Mouse (Mus musculus): ENCODE measurements around the gene Zc3h7b. TPM values are rescaled to one million over a fixed set of nuclear protein-coding genes. Genes with fewer than 3 reads are reported as not detected.
"Not testable (repeated sequence)": the region's sequence is repeated elsewhere in the genome, so short reads cannot be mapped to it uniquely, and the experiment has no call there.

The Zc3h7b gene
- polyA plus RNA-seq, 1 experiment from 2014 or later = 43.9 TPM

DNA sequence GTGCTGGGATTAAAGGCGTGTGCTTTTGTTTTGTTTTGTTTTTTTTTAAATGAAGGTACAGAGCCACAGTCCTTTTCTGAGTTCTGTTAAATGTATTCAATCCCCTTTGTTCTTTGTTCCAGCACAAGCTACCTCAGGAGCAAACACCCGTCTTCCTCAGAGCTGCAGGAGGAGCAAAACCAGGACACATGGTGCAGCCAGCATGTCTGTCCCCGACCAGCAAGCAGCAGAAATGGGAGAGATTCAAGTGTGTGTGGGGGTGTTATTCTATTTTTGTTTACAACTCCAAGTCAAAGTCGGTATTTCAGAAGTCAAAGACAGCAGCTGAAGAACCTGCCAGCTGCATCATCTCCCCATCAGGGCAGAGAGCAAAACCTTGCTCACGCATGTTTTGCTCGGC, 31.1 kb upstream of the Zc3h7b start:
- no peak overlapping the region for H3K27ac ChIP-seq (replicated peaks)
- 87% methylated on average over 6 of the region's 6 CpGs for WGBS
- no peak overlapping the region for H3K4me2 ChIP-seq
- H3K27me3 ChIP-seq = no peaks in the 10 kb centered on the region
- no peak for ATAC-seq (ENCODE audit: low read depth)
- no peaks in the 10 kb centered on the region for H3K9me3 ChIP-seq
- H3K9ac ChIP-seq = no peak overlapping the region
- H3K36me3 ChIP-seq = peaks cover 92% of the 10 kb centered on the region
- no peak overlapping the region for H3K4me3 ChIP-seq
- peaks cover 7% of the 10 kb centered on the region for H3K4me1 ChIP-seq (replicated peaks)

DNA sequence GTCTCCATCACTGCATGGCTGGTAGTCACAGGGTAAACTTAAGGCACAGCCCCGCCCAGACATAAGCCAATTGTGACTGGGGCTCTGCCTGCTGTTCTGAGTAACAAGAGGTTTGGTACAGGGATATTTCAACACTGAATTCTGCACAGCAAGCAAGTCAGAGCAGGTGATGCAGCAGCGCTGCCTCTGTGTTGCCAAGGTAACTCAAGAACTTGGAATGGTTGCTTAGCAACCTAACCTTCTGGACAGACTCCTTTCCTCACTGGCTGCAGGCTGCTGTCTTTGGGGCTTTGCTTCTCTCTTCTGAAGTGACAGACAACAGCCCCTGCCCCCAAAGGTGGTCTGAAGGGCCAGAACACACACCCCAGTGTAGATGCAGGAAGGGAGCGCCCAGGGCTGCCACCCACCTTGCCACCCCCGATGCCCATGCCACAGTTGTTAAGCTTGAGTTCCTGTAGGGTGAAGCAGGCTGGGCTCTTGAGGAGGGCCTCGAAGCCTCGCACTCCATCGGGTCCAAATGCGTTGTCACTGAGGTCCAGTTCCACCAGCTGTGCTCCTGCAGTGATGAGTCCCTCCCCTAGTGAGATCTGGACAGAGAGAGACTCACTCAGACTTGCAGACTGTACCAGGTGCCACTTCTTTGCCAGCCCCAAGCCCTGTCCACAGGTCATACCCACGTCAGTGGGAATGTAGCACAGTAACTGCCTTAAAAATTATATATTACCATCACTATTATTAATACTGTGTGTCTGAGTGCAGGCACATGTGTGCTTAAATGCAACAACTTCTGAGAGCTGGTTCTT, 26.3 kb upstream of the Zc3h7b start:
- 86% methylated on average over 9 of the region's 9 CpGs for WGBS
- Histone ChIP-seq H3K4me3 (no peak overlapping the region), H3K27me3 (no peaks in the 10 kb centered on the region), H3K9ac (no peak overlapping the region), H3K4me2 (no peak overlapping the region), H3K9me3 (no peaks in the 10 kb centered on the region), H3K36me3 (peaks cover 94% of the 10 kb centered on the region), H3K27ac (replicated peaks) (no peak overlapping the region), H3K4me1 (replicated peaks) (peaks cover 11% of the 10 kb centered on the region)
- 0 out of 2 replicates have a peak, but pooled peaks have one; percentile 19 for ATAC-seq (ENCODE audit: low read depth)

GRCm38 (mm10) chr15:81719139-81719531, 25.7 kb upstream of the Zc3h7b start:
- Histone ChIP-seq H3K4me3 (no peak overlapping the region), H3K4me2 (no peak overlapping the region), H3K4me1 (replicated peaks) (peaks cover 11% of the 10 kb centered on the region), H3K27ac (replicated peaks) (no peak overlapping the region), H3K36me3 (peaks cover 94% of the 10 kb centered on the region), H3K9ac (no peak overlapping the region), H3K27me3 (no peaks in the 10 kb centered on the region), H3K9me3 (no peaks in the 10 kb centered on the region)
- ATAC-seq (ENCODE audit: low read depth) = no peak
- 88% methylated on average over 6 of the region's 6 CpGs for WGBS

- Histone ChIP-seq H3K4me2 (no peak overlapping the region), H3K27me3 (no peaks in the 10 kb centered on the region), H3K4me1 (replicated peaks) (peaks cover 18% of the 10 kb centered on the region), H3K27ac (replicated peaks) (no peak overlapping the region), H3K9ac (no peak overlapping the region), H3K4me3 (no peak overlapping the region), H3K36me3 (peaks cover 76% of the 10 kb centered on the region), H3K9me3 (no peaks in the 10 kb centered on the region)
- WGBS = 95% methylated on average over 5 of the region's 5 CpGs
- no peak for ATAC-seq (ENCODE audit: low read depth)
Observed at GRCm38 (mm10) chr15:81722361-81722760, 22.5 kb upstream of the Zc3h7b start.

- H3K4me1 ChIP-seq (replicated peaks) = peaks cover 25% of the 10 kb centered on the region
- no peak overlapping the region for H3K27ac ChIP-seq (replicated peaks)
- no peaks in the 10 kb centered on the region for H3K27me3 ChIP-seq
- H3K9ac ChIP-seq = no peak overlapping the region
- no peaks in the 10 kb centered on the region for H3K9me3 ChIP-seq
- no peak overlapping the region for H3K4me3 ChIP-seq
- peaks cover 63% of the 10 kb centered on the region for H3K36me3 ChIP-seq
- H3K4me2 ChIP-seq = no peak overlapping the region
- 92% methylated on average over 11 of the region's 11 CpGs for WGBS
- no peak for ATAC-seq (ENCODE audit: low read depth)
Observed at GRCm38 (mm10) chr15:81723653-81724052, 21.2 kb upstream of the Zc3h7b start.

DNA sequence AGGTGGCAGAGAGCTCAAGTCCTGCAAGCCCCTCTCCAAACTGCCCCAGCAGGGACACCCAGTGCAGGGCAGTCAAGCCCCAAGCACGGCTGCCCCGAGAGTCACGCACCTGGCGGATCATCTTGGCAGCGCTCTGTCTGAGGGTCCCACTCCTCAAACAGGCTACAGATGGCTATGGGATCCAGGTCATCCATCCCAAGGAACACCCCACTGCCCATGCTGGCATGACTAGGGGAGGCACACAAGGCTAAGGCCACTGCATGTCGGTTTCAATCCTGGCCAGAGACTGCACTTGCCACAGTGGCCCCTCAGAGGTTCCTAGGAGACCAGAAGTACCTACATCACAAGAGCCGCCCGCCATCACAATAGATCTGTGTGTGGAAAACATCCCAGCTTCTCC, 18.9 kb upstream of the Zc3h7b start:
- Histone ChIP-seq H3K4me1 (replicated peaks) (peaks cover 27% of the 10 kb centered on the region), H3K27ac (replicated peaks) (no peak overlapping the region), H3K9me3 (no peaks in the 10 kb centered on the region), H3K4me3 (no peak overlapping the region), H3K9ac (no peak overlapping the region), H3K36me3 (peaks cover 39% of the 10 kb centered on the region), H3K27me3 (no peaks in the 10 kb centered on the region), H3K4me2 (no peak overlapping the region)
- ATAC-seq (ENCODE audit: low read depth) = no peak
- WGBS = 93% methylated on average over 8 of the region's 8 CpGs

DNA sequence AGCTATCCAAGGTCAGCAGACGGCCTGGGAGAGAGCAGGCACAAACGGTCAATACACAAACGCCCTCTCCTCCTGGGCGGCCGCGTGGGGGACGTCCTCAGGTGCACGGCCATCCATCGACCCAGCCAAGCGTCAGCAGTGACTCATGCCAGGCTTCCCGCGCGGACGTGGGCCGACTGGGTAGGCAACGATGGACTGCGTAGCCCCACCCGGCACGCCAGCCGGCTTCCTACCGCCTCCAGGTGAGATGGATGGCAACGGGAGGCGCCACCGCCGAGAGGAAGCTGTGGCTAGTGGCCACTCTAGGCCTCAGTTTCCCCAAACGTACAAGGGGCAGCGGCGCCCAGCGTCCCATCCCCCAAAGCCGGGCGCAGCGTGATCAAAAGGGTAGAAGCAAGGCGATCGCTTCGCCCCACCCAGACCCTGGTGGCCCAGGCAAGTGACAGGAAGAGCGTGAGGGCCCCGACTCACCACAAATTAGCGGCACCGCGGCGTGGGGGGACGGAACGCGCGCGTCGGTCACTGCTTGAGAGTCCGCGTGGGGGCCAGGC, 15.5 kb upstream of the Zc3h7b start:
- peaks cover 6% of the 10 kb centered on the region for H3K36me3 ChIP-seq
- H3K9me3 ChIP-seq = no peaks in the 10 kb centered on the region
- H3K4me3 ChIP-seq = peak overlapping the region; percentile 99
- H3K4me2 ChIP-seq = peak overlapping the region; percentile 98
- H3K9ac ChIP-seq = peak overlapping the region; percentile 92
- peak; percentile 30; the same call in 1 of the 2 replicates for ATAC-seq (ENCODE audit: low read depth)
- H3K4me1 ChIP-seq (replicated peaks) = peaks cover 27% of the 10 kb centered on the region
- WGBS = 0% methylated on average over 49 of the region's 49 CpGs
- H3K27me3 ChIP-seq = no peaks in the 10 kb centered on the region
- peak overlapping the region; percentile 76 for H3K27ac ChIP-seq (replicated peaks)

DNA sequence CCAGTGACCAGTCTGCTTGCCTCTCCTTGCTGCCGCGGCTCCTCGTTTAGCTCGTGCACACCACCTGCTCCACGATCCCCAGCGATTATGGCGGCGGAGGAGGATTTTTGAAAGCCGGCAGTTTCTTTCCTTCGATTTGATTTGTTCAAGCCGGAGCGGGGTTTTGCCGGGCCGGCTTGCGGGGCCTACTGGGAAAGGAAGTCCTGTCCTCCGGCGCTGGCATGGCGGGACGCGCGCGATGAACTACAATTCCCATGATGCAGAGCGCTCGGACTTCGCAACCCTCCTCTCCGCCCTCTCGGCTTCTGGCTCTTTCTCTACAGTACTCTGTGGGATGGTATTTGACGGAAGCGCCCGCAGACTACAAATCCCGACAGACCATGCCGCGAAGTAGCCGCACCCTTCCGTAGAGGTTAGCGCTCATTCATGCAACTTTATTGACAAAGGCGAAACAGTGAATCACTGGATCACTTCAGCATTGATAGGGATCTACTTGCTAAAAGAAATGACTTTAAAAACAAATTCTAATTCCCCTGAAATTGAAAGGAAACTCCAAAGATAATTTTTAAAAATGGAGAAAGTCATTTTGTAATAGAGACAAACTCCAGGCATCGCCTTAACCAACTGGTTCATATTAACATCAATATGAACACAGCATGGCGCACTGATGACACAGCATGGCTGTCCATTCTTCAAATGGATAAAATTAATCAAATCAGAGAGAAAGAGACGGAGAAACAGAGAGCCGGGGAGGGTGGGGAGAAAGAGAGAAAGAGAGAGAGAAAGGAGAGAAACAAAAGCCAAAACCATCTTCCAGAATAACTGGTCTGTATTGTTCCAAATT, 14.8 kb upstream of the Zc3h7b start:
- peak; percentile 100 for ATAC-seq (ENCODE audit: low read depth)
- peaks cover 27% of the 10 kb centered on the region for H3K4me1 ChIP-seq (replicated peaks)
- peak overlapping the region; percentile 98 for H3K4me2 ChIP-seq
- H3K4me3 ChIP-seq = peak overlapping the region; percentile 99
- H3K27ac ChIP-seq (replicated peaks) = peak overlapping the region; percentile 76
- no peaks in the 10 kb centered on the region for H3K9me3 ChIP-seq
- H3K27me3 ChIP-seq = no peaks in the 10 kb centered on the region
- 5% methylated on average over 41 of the region's 41 CpGs for WGBS
- H3K36me3 ChIP-seq = 0 out of 2 replicates have a peak, but pooled peaks cover 1% of the 10 kb centered on the region
- H3K9ac ChIP-seq = peak overlapping the region; percentile 92

GRCm38 (mm10) chr15:81735075-81735474, 9.8 kb upstream of the Zc3h7b start:
- no peaks in the 10 kb centered on the region for H3K9me3 ChIP-seq
- WGBS = 64% methylated on average over 3 of the region's 3 CpGs
- no peak overlapping the region for H3K27ac ChIP-seq (replicated peaks)
- H3K4me1 ChIP-seq (replicated peaks) = no peaks in the 10 kb centered on the region
- no peak overlapping the region for H3K4me3 ChIP-seq
- H3K36me3 ChIP-seq = no peaks in the 10 kb centered on the region
- no peaks in the 10 kb centered on the region for H3K27me3 ChIP-seq
- H3K9ac ChIP-seq = no peak overlapping the region
- no peak overlapping the region for H3K4me2 ChIP-seq
- no peak for ATAC-seq (ENCODE audit: low read depth)

GRCm38 (mm10) chr15:81739296-81739695, 5.6 kb upstream of the Zc3h7b start:
- no peaks in the 10 kb centered on the region for H3K36me3 ChIP-seq
- H3K9ac ChIP-seq = no peak overlapping the region
- no peak for ATAC-seq (ENCODE audit: low read depth)
- H3K27ac ChIP-seq (replicated peaks) = no peak overlapping the region
- no peak overlapping the region for H3K4me3 ChIP-seq
- 87% methylated on average over 3 of the region's 3 CpGs for WGBS
- no peak overlapping the region for H3K4me2 ChIP-seq
- no peaks in the 10 kb centered on the region for H3K9me3 ChIP-seq
- no peaks in the 10 kb centered on the region for H3K27me3 ChIP-seq
- peaks cover 5% of the 10 kb centered on the region for H3K4me1 ChIP-seq (replicated peaks)

- H3K27me3 ChIP-seq = no peaks in the 10 kb centered on the region
- H3K9ac ChIP-seq = no peak overlapping the region
- peaks cover 8% of the 10 kb centered on the region for H3K4me1 ChIP-seq (replicated peaks)
- H3K9me3 ChIP-seq = no peaks in the 10 kb centered on the region
- no peak overlapping the region for H3K27ac ChIP-seq (replicated peaks)
- no peak overlapping the region for H3K4me3 ChIP-seq
- 13% methylated on average over 2 of the region's 2 CpGs for whole genome bisulfite sequencing
- H3K36me3 ChIP-seq = no peaks in the 10 kb centered on the region
- H3K4me2 ChIP-seq = no peak overlapping the region
- ATAC-seq (ENCODE audit: low read depth) = no peak
Observed at GRCm38 (mm10) chr15:81739924-81740323, 4.9 kb upstream of the Zc3h7b start.

DNA sequence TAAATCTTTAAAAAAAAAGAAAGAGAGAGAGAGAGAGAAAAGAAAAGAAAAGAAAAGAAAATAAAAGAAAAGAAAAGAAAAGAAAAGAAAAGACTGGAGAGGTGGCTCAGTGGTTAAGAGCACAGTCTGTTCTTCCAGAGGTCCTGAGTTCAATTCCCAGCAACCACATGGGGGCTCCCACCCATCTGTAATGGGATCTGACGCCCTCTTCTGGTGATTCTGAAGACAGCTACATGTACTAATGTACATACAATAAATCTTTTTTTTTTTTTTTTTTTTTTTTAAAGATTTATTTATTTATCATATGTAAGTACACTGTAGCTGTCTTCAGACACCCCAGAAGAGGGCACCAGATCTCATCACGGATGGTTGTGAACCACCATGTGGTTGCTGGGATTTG, 2.5 kb upstream of the Zc3h7b start:
- H3K4me3 ChIP-seq; H3K36me3 ChIP-seq; H3K9me3 ChIP-seq; H3K27me3 ChIP-seq; H3K9ac ChIP-seq; H3K27ac ChIP-seq (replicated peaks); ATAC-seq (ENCODE audit: low read depth); H3K4me2 ChIP-seq: not testable (repeated sequence)
- 36% methylated on average over 2 of the region's 2 CpGs for WGBS
- H3K4me1 ChIP-seq (replicated peaks) = peaks cover 20% of the 10 kb centered on the region

All from neural tube, embryonic 13.5 days (tissue).